13 mouse cellular contexts compared by ENCODE assay signal in genomic region chr1:88539823-88540222, GRCm38 (mm10). TPM values are rescaled to one million over a fixed set of nuclear protein-coding genes. Genes with fewer than 3 reads are reported as not detected.
DNase-seq lines count a peak whose midpoint lies in the region; ATAC-seq and TF ChIP-seq lines count a peak whose summit lies in the region.
"Had no signal": no experiment of that assay in that cellular context is flagged by ENCODE, and none has a peak within 500 bp of the region (broad histone marks: within the 10 kb centered on the region; RNA-seq: fewer than 3 reads in every experiment).

No protein-coding gene starts in this region.

- no peak overlapping the region for H3K4me2 ChIP-seq in forebrain, embryonic 16.5 days (ENCODE audit: low read length)

- WGBS in heart, embryonic 10.5 days = 71% methylated on average over 3 of the region's 3 CpGs
- 41% methylated on average over 3 of the region's 3 CpGs for WGBS in lung, adult 2 months
- WGBS in forebrain, embryonic 16.5 days = 14% methylated on average over 3 of the region's 3 CpGs
- 59% methylated on average over 3 of the region's 3 CpGs for WGBS in kidney, adult 2 months

- no peak for TF ChIP-seq CTCF in lung, adult 2 months (IDR thresholded peaks at IDR 0.05; ENCODE audit: insufficient read depth, low read length)
- TF ChIP-seq CTCF in kidney, adult 2 months (conservative IDR thresholded peaks at IDR 0.05; ENCODE audit: insufficient read depth, insufficient read length, low read depth, low read length) = no peak

- H3K9me3 ChIP-seq in heart, embryonic 10.5 days = no peaks in the 10 kb centered on the region
- H3K9me3 ChIP-seq in forebrain, embryonic 16.5 days (ENCODE audit: control insufficient read depth, low read length) = no peaks in the 10 kb centered on the region
- H3K9me3 ChIP-seq: megakaryocyte, embryonic 14.5 days had no signal

- 0 out of 2 replicates have a peak, but pooled peaks cover 4% of the 10 kb centered on the region for H3K4me1 ChIP-seq in heart, embryonic 10.5 days
- H3K4me1 ChIP-seq in lung, adult 2 months (ENCODE audit: control insufficient read depth, insufficient read depth, low read length) = no peaks in the 10 kb centered on the region
- H3K4me1 ChIP-seq in forebrain, embryonic 16.5 days (replicated peaks; ENCODE audit: control insufficient read depth, insufficient read depth, low read length) = peaks cover 16% of the 10 kb centered on the region
- H3K4me1 ChIP-seq in kidney, adult 2 months (ENCODE audit: control insufficient read depth, insufficient read depth, low read length) = no peaks in the 10 kb centered on the region
- H3K4me1 ChIP-seq: megakaryocyte, embryonic 14.5 days had no signal

- intact Hi-C loops in gastrocnemius, postnatal 14 days (cut with DNase I; ENCODE audit: low total_unique reads) = no loop called here

- peak; percentile 74 for ATAC-seq in forebrain, embryonic 16.5 days

- no peak overlapping the region for H3K27ac ChIP-seq in heart, embryonic 10.5 days
- peak overlapping the region; percentile 39 for H3K27ac ChIP-seq in forebrain, embryonic 16.5 days (ENCODE audit: low read length)
- no peak overlapping the region for H3K27ac ChIP-seq in kidney, adult 2 months (ENCODE audit: insufficient read depth, low read depth, low read length)
- H3K27ac ChIP-seq: gastrocnemius, adult 2 months had no signal

- H3K4me3 ChIP-seq in heart, embryonic 10.5 days = no peak overlapping the region
- H3K4me3 ChIP-seq in lung, adult 2 months (replicated peaks; ENCODE audit: extremely low read depth, low read depth, low read length) = no peak overlapping the region
- no peak overlapping the region for H3K4me3 ChIP-seq in forebrain, embryonic 16.5 days (replicated peaks; ENCODE audit: low read length)
- no peak overlapping the region for H3K4me3 ChIP-seq in kidney, adult 2 months (ENCODE audit: insufficient read depth, low read depth, low read length)
- H3K4me3 ChIP-seq: gastrocnemius, adult 2 months; megakaryocyte, embryonic 14.5 days had no signal

- H3K27me3 ChIP-seq in heart, embryonic 10.5 days (ENCODE audit: insufficient read depth, poor library complexity, severe bottlenecking) = no peaks in the 10 kb centered on the region
- H3K27me3 ChIP-seq in forebrain, embryonic 16.5 days (replicated peaks; ENCODE audit: control insufficient read depth, insufficient read depth, low read length) = no peaks in the 10 kb centered on the region
- H3K27me3 ChIP-seq in kidney, adult 2 months (replicated peaks; ENCODE audit: control insufficient read depth, insufficient read depth, low read length) = no peaks in the 10 kb centered on the region

- no peak for TF ChIP-seq POLR2A in lung, adult 2 months (IDR thresholded peaks at IDR 0.05; ENCODE audit: borderline replicate concordance, extremely low read depth, low read depth, low read length)
- TF ChIP-seq POLR2A in kidney, adult 2 months (IDR thresholded peaks at IDR 0.05; ENCODE audit: low read depth, low read length) = no peak

- DNase-seq in heart, adult 9 months (ENCODE audit: low spot score in 2 of 2) = peak; percentile 11 to 49
- DNase-seq in heart, embryonic 10.5 days (ENCODE audit: low spot score) = no peak
- DNase-seq in lung, postnatal 25 days (ENCODE audit: low spot score) = peak; percentile 14
- no peak for DNase-seq in lung, adult 2 months
- peak; percentile 51 to 69 for DNase-seq in right cerebral cortex, postnatal 10 days (ENCODE audit: low spot score in 2 of 2)
- no peak for DNase-seq in gastrocnemius, postnatal 14 days
- no peak for DNase-seq in kidney, adult 2 months
- DNase-seq: gastrocnemius, adult 2 months; kidney, adult 8-10 months; liver had no signal

- H3K9ac ChIP-seq in forebrain, embryonic 16.5 days (replicated peaks; ENCODE audit: low read depth, low read length) = no peak overlapping the region

- no peaks in the 10 kb centered on the region for H3K36me3 ChIP-seq in heart, embryonic 10.5 days
- no peaks in the 10 kb centered on the region for H3K36me3 ChIP-seq in forebrain, embryonic 16.5 days (ENCODE audit: control insufficient read depth, insufficient read depth)
- H3K36me3 ChIP-seq in kidney, adult 2 months (ENCODE audit: control insufficient read depth, insufficient read depth, low read length) = no peaks in the 10 kb centered on the region

RNA-seq across cellular contexts. Expression of gene Glrp1, which starts 30.0 kb away (rescaled TPM):
- 0.10 TPM in 1 of 2 replicates, not detected in the other for polyA plus RNA-seq in heart, embryonic 10.5 days (2016; fragmentation: Nextera tagmentation; extraction: Ambion mirVana)
- 0.11 TPM in 1 of 2 replicates, not detected in the other for polyA plus RNA-seq in lung, adult 2 months (2012; rRNA removed)
- not detected in 2 replicates for polyA plus RNA-seq in forebrain, embryonic 16.5 days (2015; fragmentation: Nextera tagmentation; extraction: Ambion mirVana)
- not detected for total RNA-seq in gastrocnemius, postnatal 14 days (2021)
- not detected in 2 replicates for polyA plus RNA-seq in kidney, adult 2 months (2012; rRNA removed)
- total RNA-seq: gastrocnemius, adult 2 months; neutrophil, adult 5-6 weeks had no signal

Comparison
In these comparisons a context has a peak if more than half of its experiments do, and no peak if none do; other contexts are left out.
1. DNase-seq: peak in heart, adult 9 months (2 of 2), lung, postnatal 25 days (single experiment) and right cerebral cortex, postnatal 10 days (2 of 2); none in heart, embryonic 10.5 days (single experiment), lung, adult 2 months (single experiment), gastrocnemius, postnatal 14 days (single experiment) and kidney, adult 2 months (single experiment).